ENCODE assay signal across 8 mouse cellular contexts in genomic region chr11:98789219-98789807, GRCm38 (mm10). TPM values are rescaled to one million over a fixed set of nuclear protein-coding genes. Genes with fewer than 3 reads are reported as not detected.
DNase-seq lines count a peak whose midpoint lies in the region; ATAC-seq and TF ChIP-seq lines count a peak whose summit lies in the region.

No protein-coding gene starts in this region.

- H3K9me3 ChIP-seq in kidney, embryonic 14.5 days (ENCODE audit: control insufficient read depth, low read length) = no peaks in the 10 kb centered on the region
- no peaks in the 10 kb centered on the region for H3K9me3 ChIP-seq in heart, postnatal 0 days (replicated peaks; ENCODE audit: control insufficient read depth, low read length)
- H3K9me3 ChIP-seq in liver, embryonic 16.5 days (replicated peaks; ENCODE audit: control insufficient read depth, low read length) = no peaks in the 10 kb centered on the region

- no peak for TF ChIP-seq EP300 in heart, postnatal 0 days (IDR thresholded peaks at IDR 0.05; ENCODE audit: low read depth)

- no peaks in the 10 kb centered on the region; the same call in 1 of the 2 replicates for H3K36me3 ChIP-seq in kidney, embryonic 14.5 days (ENCODE audit: control insufficient read depth, insufficient read depth, low read length)
- H3K36me3 ChIP-seq in heart, postnatal 0 days (replicated peaks; ENCODE audit: control insufficient read depth, insufficient read depth, low read length) = no peaks in the 10 kb centered on the region
- H3K36me3 ChIP-seq in liver, embryonic 16.5 days (ENCODE audit: control insufficient read depth, insufficient read depth) = no peaks in the 10 kb centered on the region

- no peak for TF ChIP-seq CTCF in heart, postnatal 0 days (IDR thresholded peaks at IDR 0.05; ENCODE audit: low read depth)

- H3K4me3 ChIP-seq in kidney, embryonic 14.5 days (ENCODE audit: low read length) = peak overlapping the region; percentile 50
- H3K4me3 ChIP-seq in brown adipose tissue, adult 24 weeks (ENCODE audit: insufficient read depth, low read depth, low read length) = peak overlapping the region; percentile 57
- peak overlapping the region; percentile 59 for H3K4me3 ChIP-seq in heart, postnatal 0 days (ENCODE audit: low read depth, low read length)
- H3K4me3 ChIP-seq in liver, embryonic 16.5 days (ENCODE audit: low read depth, low read length) = peak overlapping the region; percentile 63

- WGBS in kidney, embryonic 14.5 days = under 1% methylated on average over 25 of the region's 25 CpGs
- WGBS in heart, postnatal 0 days = under 1% methylated on average over 25 of the region's 25 CpGs
- under 1% methylated on average over 25 of the region's 25 CpGs for WGBS in liver, embryonic 16.5 days (ENCODE audit: insufficient replicate concordance)

- H3K27me3 ChIP-seq in kidney, embryonic 14.5 days (ENCODE audit: control insufficient read depth, insufficient read depth, low read length) = no peaks in the 10 kb centered on the region
- no peaks in the 10 kb centered on the region for H3K27me3 ChIP-seq in heart, postnatal 0 days (ENCODE audit: control insufficient read depth, insufficient read depth, low read length)
- H3K27me3 ChIP-seq in liver, embryonic 16.5 days (ENCODE audit: control insufficient read depth, insufficient read depth, low read depth, low read length) = no peaks in the 10 kb centered on the region

- H3K9ac ChIP-seq in kidney, embryonic 14.5 days (ENCODE audit: low read depth, low read length) = peak overlapping the region; percentile 69
- peak overlapping the region; percentile 62 for H3K9ac ChIP-seq in heart, postnatal 0 days (replicated peaks; ENCODE audit: low read depth, low read length)
- H3K9ac ChIP-seq in liver, embryonic 16.5 days (ENCODE audit: low read depth, low read length) = peak overlapping the region; percentile 65

- ATAC-seq in kidney, embryonic 14.5 days (ENCODE audit: low FRiP score, low TSS enrichment) = 0 out of 2 replicates have a peak, but pooled peaks have one; percentile 16
- ATAC-seq in heart, postnatal 0 days (ENCODE audit: insufficient read depth, low read depth) = no peak
- ATAC-seq in liver, embryonic 16.5 days (ENCODE audit: low read depth) = no peak
- no peak for ATAC-seq in CD4-positive, CD25-positive, alpha-beta regulatory T cell, adult 4 months

- H3K4me2 ChIP-seq in kidney, embryonic 14.5 days (replicated peaks; ENCODE audit: low read depth, low read length) = peak overlapping the region; percentile 81
- H3K4me2 ChIP-seq in heart, postnatal 0 days (ENCODE audit: low read depth, low read length) = peak overlapping the region; percentile 97
- H3K4me2 ChIP-seq in liver, embryonic 16.5 days (ENCODE audit: low read depth, low read length) = peak overlapping the region; percentile 92

- 0 out of 2 replicates have a peak overlapping the region, but pooled peaks have one; percentile 59 for H3K27ac ChIP-seq in kidney, embryonic 14.5 days (ENCODE audit: low read depth, low read length)
- peak overlapping the region; percentile 57 for H3K27ac ChIP-seq in brown adipose tissue, adult 24 weeks (replicated peaks; ENCODE audit: low read depth, low read length)
- peak overlapping the region; percentile 99 for H3K27ac ChIP-seq in heart, postnatal 0 days (ENCODE audit: low read depth)
- peak overlapping the region; percentile 39; the same call in 1 of the 2 replicates for H3K27ac ChIP-seq in liver, embryonic 16.5 days (ENCODE audit: low read length)

- peaks cover 50% of the 10 kb centered on the region for H3K4me1 ChIP-seq in kidney, embryonic 14.5 days (ENCODE audit: control insufficient read depth, insufficient read depth, low read length)
- peaks cover 16% of the 10 kb centered on the region for H3K4me1 ChIP-seq in brown adipose tissue, adult 24 weeks (ENCODE audit: control insufficient read depth, insufficient read depth, insufficient read length, low read length)
- peaks cover 42% of the 10 kb centered on the region for H3K4me1 ChIP-seq in heart, postnatal 0 days (ENCODE audit: control insufficient read depth, insufficient read depth)
- peaks cover 58% of the 10 kb centered on the region for H3K4me1 ChIP-seq in liver, embryonic 16.5 days (ENCODE audit: control insufficient read depth, low read depth, low read length)

- DNase-seq in kidney, postnatal 36 days = no peak
- DNase-seq in heart, postnatal 0 days (ENCODE audit: low spot score) = no peak
- DNase-seq in Muller cell, postnatal 12 days (ENCODE audit: inconsistent ontology term) = no peak
- no peak for DNase-seq in right cerebral cortex, postnatal 14 days

RNA-seq across cellular contexts. Expression of gene Msl1, which starts 6.0 kb away (rescaled TPM):
- polyA plus RNA-seq in kidney, embryonic 14.5 days (2014; fragmentation: Nextera tagmentation; extraction: Ambion mirVana) = 21.6 and 33.7 TPM in 2 replicates
- polyA plus RNA-seq in brown adipose tissue, adult 24 weeks (2012; ENCODE audit: insufficient read depth, insufficient read length, missing spikeins) = 36.3 and 40.8 TPM in 2 replicates
- 47.4 and 54.6 TPM in 2 replicates for total RNA-seq in heart, postnatal 0 days (2014; rRNA removed; ENCODE audit: low replicate concordance)
- polyA plus RNA-seq in heart, postnatal 0 days (2015; fragmentation: Nextera tagmentation; extraction: Ambion mirVana) = 11.3 and 12.6 TPM in 2 replicates
- polyA plus RNA-seq in liver, embryonic 16.5 days (2015; fragmentation: Nextera tagmentation; extraction: Ambion mirVana) = 4.9 and 5.3 TPM in 2 replicates
- 10 to 100 TPM; 22.3 to 24.8 TPM for polyA plus RNA-seq in CD4-positive, CD25-positive, alpha-beta regulatory T cell, adult 4 months (2017; shearing (Covaris generic))

RNA-seq across cellular contexts. Expression of gene Nr1d1, which starts 14.2 kb away (rescaled TPM):
- 1.6 and 2.6 TPM in 2 replicates for polyA plus RNA-seq in kidney, embryonic 14.5 days (2014; fragmentation: Nextera tagmentation; extraction: Ambion mirVana)
- 78.3 and 90.9 TPM in 2 replicates for polyA plus RNA-seq in brown adipose tissue, adult 24 weeks (2012; ENCODE audit: insufficient read depth, insufficient read length, missing spikeins)
- 21.0 and 24.3 TPM in 2 replicates for total RNA-seq in heart, postnatal 0 days (2014; rRNA removed; ENCODE audit: low replicate concordance)
- 10.2 and 10.7 TPM in 2 replicates for polyA plus RNA-seq in heart, postnatal 0 days (2015; fragmentation: Nextera tagmentation; extraction: Ambion mirVana)
- polyA plus RNA-seq in liver, embryonic 16.5 days (2015; fragmentation: Nextera tagmentation; extraction: Ambion mirVana) = 0.65 and 0.66 TPM in 2 replicates
- polyA plus RNA-seq in CD4-positive, CD25-positive, alpha-beta regulatory T cell, adult 4 months (2017; shearing (Covaris generic)) = 10 to 100 TPM in 1 of 2 experiments, 1 to 10 TPM in 1; 4.9 to 12.3 TPM

RNA-seq across cellular contexts. Expression of gene Casc3, which starts 15.4 kb away (rescaled TPM):
- polyA plus RNA-seq in kidney, embryonic 14.5 days (2014; fragmentation: Nextera tagmentation; extraction: Ambion mirVana) = 28.1 and 43.1 TPM in 2 replicates
- polyA plus RNA-seq in brown adipose tissue, adult 24 weeks (2012; ENCODE audit: insufficient read depth, insufficient read length, missing spikeins) = 9.2 and 16.9 TPM in 2 replicates
- total RNA-seq in heart, postnatal 0 days (2014; rRNA removed; ENCODE audit: low replicate concordance) = 6.8 and 9.7 TPM in 2 replicates
- polyA plus RNA-seq in heart, postnatal 0 days (2015; fragmentation: Nextera tagmentation; extraction: Ambion mirVana) = 11.6 and 11.9 TPM in 2 replicates
- polyA plus RNA-seq in liver, embryonic 16.5 days (2015; fragmentation: Nextera tagmentation; extraction: Ambion mirVana) = 11.6 and 13.6 TPM in 2 replicates
- 10 to 100 TPM; 13.6 to 14.5 TPM for polyA plus RNA-seq in CD4-positive, CD25-positive, alpha-beta regulatory T cell, adult 4 months (2017; shearing (Covaris generic))

RNA-seq across cellular contexts. Expression of gene Rapgefl1, which starts 47.3 kb away (rescaled TPM):
- 1.6 and 2.4 TPM in 2 replicates for polyA plus RNA-seq in kidney, embryonic 14.5 days (2014; fragmentation: Nextera tagmentation; extraction: Ambion mirVana)
- 0.40 TPM in 1 of 2 replicates, not detected in the other for polyA plus RNA-seq in brown adipose tissue, adult 24 weeks (2012; ENCODE audit: insufficient read depth, insufficient read length, missing spikeins)
- total RNA-seq in heart, postnatal 0 days (2014; rRNA removed; ENCODE audit: low replicate concordance) = 0.77 and 0.80 TPM in 2 replicates
- polyA plus RNA-seq in heart, postnatal 0 days (2015; fragmentation: Nextera tagmentation; extraction: Ambion mirVana) = 0.41 and 0.55 TPM in 2 replicates
- 0.06 and 0.18 TPM in 2 replicates for polyA plus RNA-seq in liver, embryonic 16.5 days (2015; fragmentation: Nextera tagmentation; extraction: Ambion mirVana)
- polyA plus RNA-seq in CD4-positive, CD25-positive, alpha-beta regulatory T cell, adult 4 months (2017; shearing (Covaris generic)) = under 1 TPM in 1 of 2 experiments, not detected in 1; 0.48 TPM

RNA-seq across cellular contexts. Expression of gene Thra, which starts 48.9 kb away (rescaled TPM):
- 28.0 and 31.8 TPM in 2 replicates for polyA plus RNA-seq in kidney, embryonic 14.5 days (2014; fragmentation: Nextera tagmentation; extraction: Ambion mirVana)
- polyA plus RNA-seq in brown adipose tissue, adult 24 weeks (2012; ENCODE audit: insufficient read depth, insufficient read length, missing spikeins) = 64.4 and 82.3 TPM in 2 replicates
- 188 and 234 TPM in 2 replicates for total RNA-seq in heart, postnatal 0 days (2014; rRNA removed; ENCODE audit: low replicate concordance)
- polyA plus RNA-seq in heart, postnatal 0 days (2015; fragmentation: Nextera tagmentation; extraction: Ambion mirVana) = 40.8 and 44.0 TPM in 2 replicates
- 6.5 and 7.7 TPM in 2 replicates for polyA plus RNA-seq in liver, embryonic 16.5 days (2015; fragmentation: Nextera tagmentation; extraction: Ambion mirVana)
- 1 to 10 TPM; 4.8 to 5.7 TPM for polyA plus RNA-seq in CD4-positive, CD25-positive, alpha-beta regulatory T cell, adult 4 months (2017; shearing (Covaris generic))

Comparison
In these comparisons a context has a peak if more than half of its experiments do, and no peak if none do; other contexts are left out.
1. H3K27ac ChIP-seq: peak in every context shown above with its lines; median percentile 99 in heart, postnatal 0 days; 59 in kidney, embryonic 14.5 days; 57 in brown adipose tissue, adult 24 weeks; 39 in liver, embryonic 16.5 days.